Mouse (Mus musculus) intestine, embryonic 16.5 days (tissue): ENCODE results near the gene Tm4sf4. TPM values are rescaled to one million over a fixed set of nuclear protein-coding genes. Genes with fewer than 3 reads are reported as not detected.

Experiments
- polyA plus RNA-seq: library from polyadenylated mRNA; unstranded; fragments of >200 nt; fragmentation: Nextera tagmentation; extraction: Ambion mirVana; gene quantifications from 2 replicates; pipeline ENCODE4 v1.2.1, GENCODE M21; 2015

The Tm4sf4 gene
- polyA plus RNA-seq, 1 experiment from 2014 or later, result 44.7 TPM

Other genes with a start within 250 kb of the Tm4sf4 start
- 68.3 and 68.4 TPM in 2 replicates for gene Tm4sf1, start 123.3 kb upstream of the Tm4sf4 start, polyA plus RNA-seq
- 13.1 and 13.5 TPM in 2 replicates for gene Wwtr1, start 150.6 kb downstream of the Tm4sf4 start, polyA plus RNA-seq
- gene Commd2, start 226.4 kb downstream of the Tm4sf4 start, polyA plus RNA-seq, result 59.9 and 69.6 TPM in 2 replicates